Mouse (Mus musculus): ENCODE data around the gene Fgfr2.

DNA sequence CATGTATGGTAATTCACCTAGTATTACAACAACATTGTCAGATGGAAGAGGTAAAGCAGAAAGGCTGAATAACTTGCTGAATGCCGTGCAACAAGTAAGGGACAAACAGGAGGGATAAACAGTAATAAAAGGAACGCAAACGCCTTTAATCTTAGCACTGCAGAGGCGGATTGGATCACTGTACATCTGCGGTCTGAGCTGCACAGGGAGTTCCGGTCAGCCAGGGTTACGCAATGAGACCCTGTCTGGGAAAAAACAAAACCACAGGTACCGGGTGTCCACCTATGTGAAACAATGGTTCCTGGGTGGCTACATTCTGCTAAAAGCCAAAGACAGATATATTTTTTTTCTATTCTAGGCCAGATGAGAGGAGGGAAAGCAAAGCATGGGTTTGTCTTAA lies 2599.7 kb downstream of the Fgfr2 start:
- TF ChIP-seq CTCF (IDR thresholded peaks at IDR 0.05; ENCODE audit: borderline replicate concordance, extremely low read depth, insufficient read depth, insufficient read length) (no peak), POLR2A (IDR thresholded peaks at IDR 0.05; ENCODE audit: borderline replicate concordance, extremely low read depth, insufficient read depth, insufficient read length, poor library complexity, severe bottlenecking) (no peak)

Measured in brain, embryonic 14.5 days (tissue).